Mouse (Mus musculus): ENCODE measurements around the gene Trim46. TPM values are rescaled to one million over a fixed set of nuclear protein-coding genes. Genes with fewer than 3 reads are reported as not detected.

Trim46 gene
- total RNA-seq, 4 experiments from 2014 or later: 66.2 to 74.6 (median 68.4) TPM

DNA sequence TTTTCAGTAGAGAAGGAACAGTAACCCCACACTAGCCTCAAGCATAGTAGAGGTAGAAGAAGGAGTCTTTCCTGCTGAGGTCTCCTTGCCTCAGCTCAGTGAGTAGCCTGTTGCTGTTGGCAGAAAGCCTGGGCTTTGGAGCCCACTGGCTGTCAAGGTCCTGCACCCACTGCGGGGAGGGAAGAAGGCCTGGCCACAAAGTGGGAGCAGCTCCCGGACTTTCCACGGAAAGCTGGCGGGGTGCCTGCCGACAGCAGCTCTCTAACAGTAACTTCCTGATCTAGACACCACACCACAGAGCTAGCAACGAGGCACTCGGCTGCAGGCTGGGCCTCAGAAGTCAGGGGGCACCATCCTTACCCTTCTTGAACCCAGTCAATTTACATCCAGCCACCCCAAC, 35.4 kb downstream of the Trim46 start:
- no peak for DNase-seq (ENCODE audit: low spot score in 2 of 2)

GRCm38 (mm10) chr3:89210162-89210561, 35.9 kb downstream of the Trim46 start:
- DNase-seq (ENCODE audit: low spot score in 2 of 2): no peak

DNA sequence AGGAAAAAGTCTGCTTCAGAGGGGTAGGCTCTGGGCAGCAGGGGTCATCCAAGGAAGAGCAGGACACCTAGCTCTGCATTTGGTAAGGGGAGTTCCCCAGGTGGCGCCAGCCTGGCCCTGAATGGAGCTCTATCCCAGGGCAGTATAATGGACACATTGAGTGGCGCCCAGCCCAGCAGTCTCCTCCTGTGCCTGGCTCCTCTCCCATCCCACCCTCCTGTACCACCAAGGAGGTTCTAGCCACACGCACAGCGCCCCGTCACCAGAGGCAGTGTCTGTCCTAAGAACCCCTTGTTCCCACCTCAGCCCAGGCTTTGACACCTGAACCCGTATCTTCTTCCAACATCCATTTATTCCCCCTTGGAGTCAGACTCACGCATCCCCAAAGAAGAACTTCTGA, 36.4 kb downstream of the Trim46 start:
- DNase-seq (ENCODE audit: low spot score in 2 of 2): no peak

- no peak for DNase-seq (ENCODE audit: low spot score in 2 of 2)
Measured at GRCm38 (mm10) chr3:89208736-89209135, 37.4 kb downstream of the Trim46 start.

GRCm38 (mm10) chr3:89208075-89208657, 37.9 kb downstream of the Trim46 start:
- DNase-seq (ENCODE audit: low spot score in 2 of 2): no peak

GRCm38 (mm10) chr3:89206695-89207094, 39.4 kb downstream of the Trim46 start:
- DNase-seq (ENCODE audit: low spot score in 2 of 2): no peak

GRCm38 (mm10) chr3:89206079-89206478, 40.0 kb downstream of the Trim46 start:
- DNase-seq (ENCODE audit: low spot score in 2 of 2): no peak

DNA sequence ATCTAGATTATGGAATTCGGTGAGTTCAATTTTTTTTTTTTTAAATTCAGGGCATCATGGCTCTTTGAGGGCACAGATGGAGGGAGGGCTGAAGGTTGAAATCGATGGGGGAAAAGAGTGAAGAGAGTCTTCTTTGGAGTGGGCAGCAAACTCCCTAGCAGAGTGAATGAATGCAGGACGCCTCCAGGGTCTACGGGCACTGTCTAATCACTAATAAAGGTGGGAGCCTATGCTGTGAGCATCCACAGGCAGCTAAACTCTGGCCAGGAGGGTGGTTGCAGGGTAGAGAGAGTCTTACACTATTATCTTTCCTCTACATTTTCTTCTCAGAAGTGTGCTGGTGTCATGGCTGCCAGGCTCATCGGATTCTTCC, 43.0 kb downstream of the Trim46 start:
- DNase-seq (ENCODE audit: low spot score in 2 of 2): no peak

DNA sequence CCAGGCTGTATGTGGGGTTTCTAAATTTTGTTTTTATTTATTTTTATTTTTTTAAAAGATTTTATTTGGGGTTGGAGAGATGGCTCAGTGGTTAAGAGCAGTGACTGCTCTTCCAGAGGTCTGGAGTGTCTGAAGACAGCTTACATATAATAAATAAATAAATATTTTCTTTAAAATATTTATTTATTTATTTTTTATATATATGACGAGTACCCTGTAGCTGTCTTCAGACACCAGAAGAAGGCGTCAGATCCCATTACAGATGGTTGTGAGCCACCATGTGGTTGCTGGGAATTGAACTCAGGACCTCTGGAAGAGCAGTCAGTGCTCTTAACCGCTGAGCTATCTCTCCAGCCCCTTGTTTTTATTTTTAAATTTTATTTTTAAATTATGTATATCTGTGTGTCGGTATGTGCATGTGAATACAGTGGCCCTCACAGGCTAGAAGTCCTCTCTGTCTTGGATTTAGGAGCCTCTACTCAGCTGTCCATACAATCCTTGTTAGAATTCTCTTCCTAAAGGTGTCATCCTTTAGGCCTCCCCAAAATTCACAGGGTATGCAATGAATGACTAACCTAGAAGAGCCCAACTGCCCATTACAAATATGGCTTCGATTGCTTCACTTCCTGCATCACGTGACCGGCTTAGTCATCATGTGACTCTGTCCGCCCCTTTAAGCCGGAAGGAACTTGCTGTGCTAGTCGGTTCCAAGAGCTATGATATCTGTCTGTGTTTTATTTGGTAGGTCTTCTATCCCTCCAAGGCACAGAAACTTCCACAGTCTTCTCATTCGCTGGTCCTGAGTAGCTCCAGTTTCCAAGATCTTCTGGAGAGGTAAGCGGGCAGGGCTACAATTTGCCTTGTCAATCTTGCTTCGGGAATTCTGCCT, 43.6 kb downstream of the Trim46 start, which contains the start of gene Gba:
TSS of gene Gba (plus strand) at position 676 of the 889 bp plus-strand sequence.
- peak; percentile 76 to 85 for DNase-seq (ENCODE audit: low spot score in 2 of 2)

DNA sequence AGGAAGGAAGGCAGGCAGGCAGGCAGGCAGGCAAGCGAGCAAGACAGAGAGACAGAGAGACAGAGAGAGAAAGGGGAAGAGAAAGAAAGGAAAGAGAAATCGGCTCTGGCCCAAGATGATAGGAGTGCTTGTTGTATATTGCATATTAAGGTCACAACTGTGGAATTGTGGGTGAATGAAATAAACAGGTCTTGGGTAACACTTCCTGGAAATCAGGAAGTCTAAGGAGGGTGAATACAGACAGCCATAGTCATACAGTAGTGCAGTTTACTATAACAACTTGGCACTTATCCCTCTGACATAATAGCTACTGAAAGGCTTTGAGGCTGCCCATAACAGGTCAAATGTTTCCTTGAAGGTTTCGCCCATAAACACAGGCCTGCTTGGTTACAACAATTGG, 46.3 kb downstream of the Trim46 start:
- DNase-seq (ENCODE audit: low spot score in 2 of 2): no peak

- peak in 1 of 2 experiments; percentile 86 for DNase-seq (ENCODE audit: low spot score in 2 of 2)
Measured at GRCm38 (mm10) chr3:89195979-89196877, 49.9 kb downstream of the Trim46 start.

- no peak for DNase-seq (ENCODE audit: low spot score in 2 of 2)
Measured at GRCm38 (mm10) chr3:89193853-89194252, 52.3 kb downstream of the Trim46 start.

DNA sequence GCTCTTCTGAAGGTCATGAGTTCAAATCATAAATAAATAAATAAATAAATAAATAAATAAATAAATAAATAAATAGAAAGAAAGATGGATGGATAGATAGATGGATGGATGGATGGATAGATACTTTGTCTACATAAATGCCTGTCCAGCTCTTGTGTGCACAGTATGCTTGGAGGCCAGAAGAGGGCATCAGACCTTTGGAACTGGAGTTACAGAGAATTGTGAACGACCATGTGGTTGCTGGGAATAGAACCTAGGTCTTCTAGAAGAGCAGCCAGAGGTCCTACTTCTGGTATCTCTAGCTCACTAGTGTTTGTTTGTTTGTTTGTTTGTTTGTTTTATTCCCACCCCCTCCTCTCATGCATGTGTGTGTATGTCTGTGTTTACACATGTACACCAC, 52.8 kb downstream of the Trim46 start:
- DNase-seq (ENCODE audit: low spot score in 2 of 2): no peak

DNA sequence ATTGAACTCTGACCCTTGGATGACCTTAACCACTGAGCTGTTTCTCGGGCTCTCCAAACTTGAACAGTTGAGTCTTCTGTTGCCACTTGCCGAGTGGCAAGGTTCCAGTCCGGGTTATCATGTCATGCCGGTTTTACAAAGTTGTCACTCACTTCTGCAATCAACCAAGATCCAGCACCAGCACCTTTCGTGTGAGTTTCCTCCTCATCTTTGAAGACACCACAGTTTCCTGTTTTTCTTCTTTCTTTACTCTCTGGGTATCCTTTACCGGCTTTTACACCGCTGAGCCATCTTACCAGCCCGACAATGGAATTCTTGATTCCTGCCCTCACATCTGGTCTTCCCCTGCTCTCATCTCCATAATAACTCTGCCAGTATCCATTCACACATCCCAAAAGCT, 55.7 kb downstream of the Trim46 start:
- no peak for DNase-seq (ENCODE audit: low spot score in 2 of 2)

GRCm38 (mm10) chr3:89188478-89188875, 57.6 kb downstream of the Trim46 start:
- no peak for DNase-seq (ENCODE audit: low spot score in 2 of 2)

GRCm38 (mm10) chr3:89187690-89188477, 58.2 kb downstream of the Trim46 start:
- no peak for DNase-seq (ENCODE audit: low spot score in 2 of 2)

- DNase-seq (ENCODE audit: low spot score in 2 of 2): no peak
Measured at GRCm38 (mm10) chr3:89187197-89187596, 58.9 kb downstream of the Trim46 start.

All from left cerebral cortex, adult 8-10 months (tissue).